Mouse (Mus musculus): ENCODE results near the gene Nell2. TPM values are rescaled to one million over a fixed set of nuclear protein-coding genes. Genes with fewer than 3 reads are reported as not detected.

The Nell2 gene
- polyA plus RNA-seq, 2 experiments = 0.20 TPM

DNA sequence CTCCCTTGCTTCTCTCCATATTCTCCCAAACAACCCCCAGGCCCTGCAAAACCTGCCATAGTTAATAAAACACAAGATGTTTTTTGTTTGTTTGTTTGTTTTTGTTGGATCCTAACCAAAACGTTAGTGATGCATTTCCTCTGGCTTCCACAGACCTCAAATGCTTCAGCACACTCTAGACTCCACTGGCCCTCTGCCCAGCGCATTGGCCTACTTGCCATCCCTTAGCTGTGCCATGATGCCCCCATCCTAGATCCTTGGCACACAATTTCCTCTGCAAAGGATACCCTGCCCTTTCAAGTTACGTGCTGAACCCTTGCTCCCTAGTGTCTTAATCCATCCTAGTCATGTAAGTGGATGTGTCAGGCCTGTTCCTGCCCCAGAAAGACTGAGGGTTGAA, 255.1 kb downstream of the Nell2 start:
- Histone ChIP-seq H3K4me3 (ENCODE audit: insufficient read depth in 1 of 2, low read depth in 2 of 2, low read length in 2 of 2) (no peak overlapping the region), H3K27ac (no peak overlapping the region), H3K9me3 (ENCODE audit: control insufficient read depth, low read length) (no peaks in the 10 kb centered on the region), H3K36me3 (replicated peaks; ENCODE audit: control insufficient read depth, insufficient read depth, low read depth) (no peaks in the 10 kb centered on the region), H3K27me3 (ENCODE audit: control insufficient read depth, insufficient read depth, low read length) (no peaks in the 10 kb centered on the region), H3K9ac (replicated peaks) (no peak overlapping the region), H3K4me2 (ENCODE audit: low read depth) (no peak overlapping the region), H3K4me1 (replicated peaks; ENCODE audit: control insufficient read depth in 2 of 2, insufficient read depth in 2 of 2, low read length in 1 of 2) (no peaks in the 10 kb centered on the region)
- no peak for ATAC-seq (ENCODE audit: insufficient read depth)
- TF ChIP-seq CTCF (IDR thresholded peaks at IDR 0.05; ENCODE audit: low read depth) (no peak), EP300 (IDR thresholded peaks at IDR 0.05; ENCODE audit: low read depth) (no peak)
- DNase-seq (ENCODE audit: low read depth in 3 of 3, low spot score in 3 of 3) = no peak
- WGBS (ENCODE audit: insufficient replicate concordance) = 54% methylated on average over 3 of the region's 3 CpGs

DNA sequence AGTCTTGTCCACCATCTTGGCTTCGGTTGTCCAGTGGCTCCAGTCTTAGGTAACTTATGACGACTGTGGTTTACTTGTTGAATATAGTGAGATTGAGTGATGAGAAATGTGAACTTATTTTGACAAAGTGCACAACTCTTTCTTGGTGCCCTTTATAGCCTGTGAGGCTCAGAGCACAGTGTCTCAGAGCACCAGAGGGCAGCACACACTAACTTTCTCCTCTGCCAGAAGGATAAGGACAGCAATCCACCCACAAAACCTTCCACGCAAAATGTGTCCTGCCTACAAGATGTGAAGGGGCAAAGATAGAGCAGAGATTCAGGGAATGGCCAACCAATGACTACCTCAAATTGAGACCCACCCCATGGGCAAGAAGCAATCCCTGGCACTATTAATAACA, 256.2 kb downstream of the Nell2 start:
- ATAC-seq (ENCODE audit: insufficient read depth) (no peak), DNase-seq (ENCODE audit: low read depth in 3 of 3, low spot score in 3 of 3) (no peak)
- no peak for TF ChIP-seq EP300 (IDR thresholded peaks at IDR 0.05; ENCODE audit: low read depth)
- TF ChIP-seq CTCF (IDR thresholded peaks at IDR 0.05; ENCODE audit: low read depth) = no peak
- Histone ChIP-seq H3K36me3 (replicated peaks; ENCODE audit: control insufficient read depth, insufficient read depth, low read depth) (no peaks in the 10 kb centered on the region), H3K4me3 (ENCODE audit: insufficient read depth in 1 of 2, low read depth in 2 of 2, low read length in 2 of 2) (no peak overlapping the region), H3K4me1 (replicated peaks; ENCODE audit: control insufficient read depth in 2 of 2, insufficient read depth in 2 of 2, low read length in 1 of 2) (no peaks in the 10 kb centered on the region), H3K9me3 (ENCODE audit: control insufficient read depth, low read length) (no peaks in the 10 kb centered on the region), H3K27ac (no peak overlapping the region), H3K27me3 (ENCODE audit: control insufficient read depth, insufficient read depth, low read length) (no peaks in the 10 kb centered on the region), H3K4me2 (ENCODE audit: low read depth) (no peak overlapping the region), H3K9ac (replicated peaks) (no peak overlapping the region)
- 72% methylated on average over 3 of the region's 3 CpGs for WGBS (ENCODE audit: insufficient replicate concordance)

DNA sequence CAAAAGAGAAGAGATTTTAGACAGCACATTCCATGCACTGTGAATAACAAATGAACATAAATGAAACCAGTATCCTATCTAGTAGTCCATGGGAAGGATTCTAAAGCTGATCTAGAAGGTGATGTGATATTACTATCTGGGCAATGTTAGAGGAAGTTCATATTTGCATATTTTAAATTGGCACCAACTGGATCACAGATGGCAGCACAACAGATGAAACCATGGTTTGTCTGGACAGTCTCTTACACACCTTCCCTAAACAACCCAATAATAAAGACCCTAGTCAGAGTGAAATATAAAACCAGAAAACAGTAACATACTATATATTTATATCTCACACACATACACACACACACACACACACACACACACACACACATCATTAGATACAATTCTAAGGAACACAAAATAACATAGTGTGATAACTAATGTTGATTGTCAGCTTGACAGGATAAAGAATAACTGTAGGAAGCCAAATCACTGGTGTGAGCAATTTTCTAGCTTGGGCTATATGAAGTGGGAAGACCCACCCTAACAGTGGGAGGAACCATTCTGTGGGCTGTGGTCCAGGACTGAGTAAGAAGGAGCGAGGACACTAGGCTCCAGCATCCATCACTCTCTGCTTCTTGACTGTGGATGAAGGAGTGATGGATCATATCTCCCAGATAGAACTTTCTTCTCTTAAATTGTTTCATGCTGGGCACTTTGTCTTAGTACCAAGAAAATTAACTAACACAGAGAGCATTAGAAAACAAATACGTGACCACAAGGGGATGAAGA, 268.5 kb downstream of the Nell2 start:
- Histone ChIP-seq H3K4me2 (ENCODE audit: low read depth) (no peak overlapping the region), H3K36me3 (replicated peaks; ENCODE audit: control insufficient read depth, insufficient read depth, low read depth) (no peaks in the 10 kb centered on the region), H3K9me3 (ENCODE audit: control insufficient read depth, low read length) (no peaks in the 10 kb centered on the region), H3K27ac (no peak overlapping the region), H3K27me3 (ENCODE audit: control insufficient read depth, insufficient read depth, low read length) (no peaks in the 10 kb centered on the region), H3K4me3 (ENCODE audit: insufficient read depth in 1 of 2, low read depth in 2 of 2, low read length in 2 of 2) (no peak overlapping the region), H3K9ac (replicated peaks) (no peak overlapping the region), H3K4me1 (replicated peaks; ENCODE audit: control insufficient read depth in 2 of 2, insufficient read depth in 2 of 2, low read length in 1 of 2) (no peaks in the 10 kb centered on the region)
- ATAC-seq (ENCODE audit: insufficient read depth) (no peak), DNase-seq (ENCODE audit: low read depth in 3 of 3, low spot score in 3 of 3) (no peak)
- no peak for TF ChIP-seq CTCF (IDR thresholded peaks at IDR 0.05; ENCODE audit: low read depth)
- TF ChIP-seq EP300 (IDR thresholded peaks at IDR 0.05; ENCODE audit: low read depth) = no peak
- 62% methylated on average over 2 of the region's 2 CpGs for WGBS (ENCODE audit: insufficient replicate concordance)

DNA sequence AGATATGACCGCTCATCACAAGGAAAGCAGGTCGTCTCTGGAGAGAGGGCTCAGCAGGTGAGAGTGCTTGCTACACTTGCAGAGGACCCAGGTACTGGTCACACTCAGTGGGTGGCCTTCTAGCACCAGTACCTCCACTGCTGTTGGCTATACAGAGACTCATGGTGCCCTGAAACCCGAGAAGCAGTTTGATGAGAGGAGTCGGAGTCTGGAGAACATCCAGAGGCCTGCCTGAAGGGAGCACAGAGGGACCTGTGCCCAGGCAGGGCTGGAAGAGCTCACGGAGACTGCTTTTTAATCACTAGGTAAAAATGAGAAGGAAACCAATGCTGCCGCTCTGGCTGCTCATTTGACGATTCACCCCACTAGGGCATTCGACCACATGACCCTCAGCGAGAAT, 271.2 kb downstream of the Nell2 start:
- WGBS (ENCODE audit: insufficient replicate concordance) = 59% methylated on average over 9 of the region's 9 CpGs

DNA sequence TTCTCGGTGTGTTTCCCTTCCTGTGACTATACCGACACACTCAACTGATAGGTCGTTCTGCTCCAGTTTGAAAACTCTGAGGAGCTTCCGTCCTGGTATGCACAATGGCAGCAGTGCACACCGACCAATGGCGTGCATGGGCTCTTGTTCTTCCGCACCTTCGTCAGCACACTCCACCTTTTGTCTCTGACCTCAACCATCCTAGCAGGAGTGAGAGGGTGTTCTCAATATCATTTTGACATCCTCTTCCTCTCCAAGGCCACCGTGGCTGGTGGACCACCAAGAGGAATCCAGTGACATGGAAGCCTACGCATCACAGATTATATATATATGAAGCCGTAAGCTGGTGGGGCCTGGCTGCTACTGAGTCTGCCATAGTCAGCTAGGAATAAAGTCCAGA, 282.8 kb downstream of the Nell2 start:
- Histone ChIP-seq H3K4me1 (replicated peaks; ENCODE audit: control insufficient read depth in 2 of 2, insufficient read depth in 2 of 2, low read length in 1 of 2) (no peaks in the 10 kb centered on the region), H3K36me3 (replicated peaks; ENCODE audit: control insufficient read depth, insufficient read depth, low read depth) (no peaks in the 10 kb centered on the region), H3K27me3 (ENCODE audit: control insufficient read depth, insufficient read depth, low read length) (no peaks in the 10 kb centered on the region), H3K27ac (no peak overlapping the region), H3K4me2 (ENCODE audit: low read depth) (no peak overlapping the region), H3K4me3 (ENCODE audit: insufficient read depth in 1 of 2, low read depth in 2 of 2, low read length in 2 of 2) (no peak overlapping the region), H3K9me3 (ENCODE audit: control insufficient read depth, low read length) (no peaks in the 10 kb centered on the region), H3K9ac (replicated peaks) (no peak overlapping the region)
- 79% methylated on average over 11 of the region's 11 CpGs for WGBS (ENCODE audit: insufficient replicate concordance)
- ATAC-seq (ENCODE audit: insufficient read depth) = no peak
- TF ChIP-seq CTCF (IDR thresholded peaks at IDR 0.05; ENCODE audit: low read depth) = no peak
- TF ChIP-seq EP300 (IDR thresholded peaks at IDR 0.05; ENCODE audit: low read depth) = no peak
- DNase-seq (ENCODE audit: low read depth in 3 of 3, low spot score in 3 of 3) = no peak

More for the DNA sequence above, 271.2 kb downstream of the Nell2 start:
- no peaks in the 10 kb centered on the region for H3K27me3 ChIP-seq (ENCODE audit: control insufficient read depth, insufficient read depth, low read length)
- no peak overlapping the region for H3K27ac ChIP-seq
- no peak for DNase-seq (ENCODE audit: low read depth in 3 of 3, low spot score in 3 of 3)
- TF ChIP-seq EP300 (IDR thresholded peaks at IDR 0.05; ENCODE audit: low read depth) (no peak), CTCF (IDR thresholded peaks at IDR 0.05; ENCODE audit: low read depth) (no peak)
- H3K4me1 ChIP-seq (replicated peaks; ENCODE audit: control insufficient read depth in 2 of 2, insufficient read depth in 2 of 2, low read length in 1 of 2) = no peaks in the 10 kb centered on the region
- no peaks in the 10 kb centered on the region for H3K9me3 ChIP-seq (ENCODE audit: control insufficient read depth, low read length)
- ATAC-seq (ENCODE audit: insufficient read depth) = no peak
- no peak overlapping the region for H3K9ac ChIP-seq (replicated peaks)
- no peaks in the 10 kb centered on the region for H3K36me3 ChIP-seq (replicated peaks; ENCODE audit: control insufficient read depth, insufficient read depth, low read depth)
- H3K4me2 ChIP-seq (ENCODE audit: low read depth) = no peak overlapping the region
- H3K4me3 ChIP-seq (ENCODE audit: insufficient read depth in 1 of 2, low read depth in 2 of 2, low read length in 2 of 2) = no peak overlapping the region
